Mouse (Mus musculus) natural killer cell, adult 2 months (primary cell): ENCODE data around the gene Rnf167.
A peak's percentile ranks its signal among the peaks of the same experiment; 100 is the strongest.

Source experiments
- DNase-seq, 2 experiments: peaks; one replicate each; pipeline ENCODE4 v3.0.0; 2022; ENCODE audit warnings: low spot score in 2 of 2

The Rnf167 gene

DNA sequence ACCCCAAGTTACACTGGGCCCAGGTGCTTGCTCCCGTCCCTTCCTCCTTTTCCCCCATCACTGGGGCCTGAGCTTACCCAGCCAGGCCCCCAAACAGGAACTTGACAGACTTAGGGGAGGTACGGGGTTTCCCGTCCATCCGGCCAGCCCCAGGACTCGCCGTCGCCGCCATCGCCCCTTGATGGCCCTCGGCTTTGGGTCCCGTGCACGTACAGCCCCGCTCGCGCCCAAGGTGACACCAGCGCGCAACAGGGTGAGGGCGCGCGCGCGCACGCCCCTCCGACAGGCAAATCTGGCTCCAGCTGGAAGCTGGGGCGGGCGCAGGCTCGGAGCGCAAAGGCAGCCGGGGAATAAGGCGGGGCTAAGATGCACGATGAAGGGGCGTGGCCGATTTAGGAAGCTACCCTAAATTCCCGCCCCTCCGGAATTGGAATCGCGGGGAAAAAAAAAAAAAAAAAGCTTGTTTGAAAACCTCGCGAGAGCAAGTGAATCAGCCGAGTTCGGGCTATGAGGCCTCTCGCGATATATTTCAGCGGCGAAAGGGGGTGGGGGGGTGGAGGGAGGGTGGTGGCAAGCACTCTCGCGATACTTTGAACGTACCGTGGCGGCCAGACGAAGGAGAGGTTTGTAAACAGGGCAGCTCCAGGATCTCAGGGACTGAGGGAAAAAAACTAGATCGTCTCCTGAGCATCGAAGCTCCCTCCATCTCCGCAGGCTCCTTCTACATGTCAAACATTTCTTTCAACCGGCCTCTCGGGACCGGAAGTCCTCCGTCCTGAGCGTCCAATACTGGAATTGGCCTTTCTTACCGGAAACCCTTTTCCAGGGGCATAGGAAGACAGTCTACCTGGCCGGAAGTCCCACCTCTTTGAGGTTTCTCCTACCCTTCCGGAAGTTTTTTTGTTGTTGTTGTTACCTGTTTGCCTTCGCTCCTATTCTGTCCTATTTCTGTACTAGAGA lies at the start of gene Rnf167, which contains the start of gene Slc25a11:
Gene Rnf167, plus strand, starts transcription at position 545 of the 960 bp plus-strand sequence.
Gene Slc25a11, minus strand, starts transcription at position 789 of the 960 bp plus-strand sequence.
- DNase-seq, result peak; percentile 93 to 95

DNA sequence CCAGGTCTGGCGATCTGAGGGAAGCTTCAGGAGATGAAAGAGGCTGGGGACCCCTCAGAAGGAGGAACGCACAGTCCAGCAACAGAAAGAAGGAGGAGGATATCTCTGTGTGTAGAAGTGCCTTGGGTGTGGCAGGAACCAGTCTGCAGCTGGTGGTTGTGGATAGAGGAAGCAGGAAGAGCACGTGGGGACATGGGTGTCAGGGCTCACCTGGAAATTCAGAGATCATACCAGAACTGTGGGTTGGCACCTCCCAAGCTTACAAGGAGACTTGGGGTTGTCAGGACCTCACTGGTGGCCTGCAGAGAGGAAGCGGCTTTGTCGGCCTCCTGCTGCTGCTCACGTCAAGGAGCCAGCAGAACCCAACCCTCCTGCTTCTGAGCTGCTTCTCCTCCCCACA lies 49.7 kb upstream of the Rnf167 start:
- DNase-seq, result peak; percentile 31 to 33

DNA sequence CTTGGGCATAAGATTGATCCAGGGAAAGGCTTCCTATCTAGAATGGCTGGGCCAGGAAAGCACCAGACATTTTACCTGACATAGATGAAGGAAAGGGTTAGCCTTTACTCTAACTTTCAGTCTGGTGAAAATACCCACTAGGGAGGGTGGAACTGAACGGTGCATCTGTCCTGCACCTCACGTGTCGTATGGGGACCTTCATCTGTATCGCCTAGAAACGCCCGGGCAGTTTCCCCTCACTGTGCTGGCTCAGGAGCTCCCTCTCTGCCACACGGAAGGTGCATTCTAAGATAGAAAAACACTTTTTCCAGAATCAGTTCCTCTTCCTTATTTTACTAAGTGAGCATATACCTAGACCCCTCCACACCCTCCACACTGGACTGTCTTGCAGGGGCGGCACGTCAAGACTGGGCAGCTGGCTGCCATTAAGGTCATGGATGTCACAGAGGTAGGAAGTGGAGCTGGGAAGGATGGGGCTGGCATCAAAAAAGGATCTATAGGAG lies 48.5 kb upstream of the Rnf167 start:
- DNase-seq, result no peak

DNA sequence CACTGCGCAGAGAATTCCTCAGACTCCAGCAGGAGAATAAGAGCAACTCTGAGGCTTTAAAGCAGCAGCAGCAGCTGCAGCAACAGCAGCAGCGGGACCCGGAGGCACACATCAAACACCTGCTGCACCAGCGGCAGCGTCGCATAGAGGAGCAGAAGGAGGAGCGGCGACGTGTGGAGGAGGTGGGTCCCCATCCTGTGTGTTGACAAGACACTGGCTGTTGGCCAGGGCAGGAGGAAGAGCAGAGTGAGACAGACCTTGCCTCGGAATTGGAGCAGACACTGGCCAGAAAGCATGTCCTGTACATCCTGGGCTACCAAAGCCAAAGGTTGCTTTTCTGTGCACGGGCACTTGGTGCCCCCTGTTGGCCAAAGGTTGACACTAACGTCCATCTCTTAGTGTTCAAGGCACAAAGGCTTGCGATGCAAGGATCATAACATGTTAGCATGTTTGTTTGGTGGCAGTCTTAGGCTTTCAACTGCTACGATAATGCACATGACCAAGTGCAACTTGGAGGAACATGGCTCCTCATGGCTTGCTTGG lies 41.9 kb upstream of the Rnf167 start:
- peak; percentile 57 to 74 for DNase-seq

DNA sequence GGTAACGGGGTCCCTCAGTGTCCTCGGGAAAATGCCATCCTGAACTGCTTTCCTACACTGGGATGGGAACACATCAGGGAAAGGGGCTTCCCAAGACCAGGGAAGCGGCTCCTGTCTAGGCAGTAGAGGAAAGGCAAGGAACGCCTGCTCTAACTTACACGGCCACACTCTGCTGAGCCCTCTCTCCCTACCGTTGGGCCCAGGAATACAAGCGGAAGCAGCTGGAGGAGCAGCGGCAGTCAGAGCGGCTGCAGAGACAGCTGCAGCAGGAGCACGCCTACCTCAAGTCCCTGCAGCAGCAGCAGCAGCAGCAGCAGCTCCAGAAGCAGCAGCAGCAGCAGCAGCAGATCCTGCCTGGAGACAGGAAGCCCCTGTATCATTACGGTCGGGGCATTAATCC lies 40.3 kb upstream of the Rnf167 start:
- no peak for DNase-seq

DNA sequence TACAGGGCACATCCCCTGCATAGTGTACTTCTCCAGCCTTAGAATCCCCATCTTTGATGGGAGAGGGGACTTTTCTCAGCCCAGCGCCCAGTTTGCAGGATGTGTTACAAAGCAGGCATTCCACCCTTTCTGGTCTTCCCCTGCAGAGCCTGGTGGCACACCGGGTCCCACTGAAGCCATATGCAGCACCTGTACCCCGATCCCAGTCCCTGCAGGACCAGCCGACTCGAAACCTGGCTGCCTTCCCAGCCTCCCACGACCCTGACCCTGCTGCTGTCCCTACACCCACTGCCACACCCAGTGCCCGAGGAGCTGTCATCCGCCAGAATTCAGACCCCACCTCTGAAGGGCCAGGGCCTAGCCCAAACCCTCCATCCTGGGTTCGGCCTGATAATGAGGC lies 39.4 kb upstream of the Rnf167 start:
- no peak for DNase-seq

DNA sequence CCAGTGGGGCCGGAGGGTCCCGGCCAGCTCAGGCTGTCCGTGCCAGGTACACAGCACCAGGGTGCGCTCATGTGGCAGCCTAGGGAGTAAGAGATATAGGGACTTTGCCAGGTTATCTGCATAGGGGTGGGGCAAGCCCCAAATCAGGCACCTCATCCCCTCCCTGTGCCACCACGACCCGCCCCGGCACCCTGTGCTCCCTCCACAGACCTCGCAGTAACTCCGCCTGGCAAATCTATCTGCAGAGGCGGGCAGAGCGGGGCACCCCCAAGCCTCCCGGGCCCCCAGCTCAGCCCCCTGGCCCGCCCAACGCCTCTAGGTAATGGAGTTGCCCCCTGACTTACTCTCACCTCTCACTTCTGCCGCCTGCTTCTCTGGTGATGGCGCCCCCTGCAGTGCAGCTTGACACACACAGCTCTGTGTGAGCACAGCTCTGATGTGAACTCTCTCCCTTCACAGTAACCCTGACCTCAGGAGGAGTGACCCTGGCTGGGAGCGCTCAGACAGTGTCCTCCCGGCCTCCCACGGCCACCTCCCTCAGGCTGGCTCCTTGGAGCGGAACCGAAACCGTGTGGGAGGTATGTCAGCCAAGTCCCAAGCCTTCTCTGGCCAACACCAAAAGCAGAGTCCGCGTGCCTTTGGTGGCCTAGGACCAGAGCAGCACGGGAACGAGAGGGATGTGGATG lies 38.5 kb upstream of the Rnf167 start:
- peak in 1 of 2 experiments; percentile 42 for DNase-seq

DNA sequence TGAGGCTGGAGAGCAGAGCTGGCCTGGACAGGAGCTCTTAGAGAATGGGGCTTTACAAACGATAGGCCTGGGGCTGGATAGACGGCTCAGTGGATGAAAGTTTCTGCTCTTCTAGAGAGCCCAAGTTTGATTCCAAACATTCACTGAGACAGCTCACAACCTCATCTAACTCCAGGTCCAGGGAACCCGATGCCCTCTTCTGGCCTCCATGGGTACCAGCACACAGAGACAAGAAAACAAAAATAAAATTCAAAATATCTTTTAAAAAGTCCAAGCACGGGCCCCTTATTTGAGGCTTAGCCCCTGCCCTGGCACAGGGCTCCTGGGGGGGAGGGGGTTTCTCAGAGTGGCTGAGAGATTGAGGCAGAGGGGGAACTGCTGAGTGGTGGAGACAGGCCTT lies 36.3 kb upstream of the Rnf167 start:
- no peak for DNase-seq

DNA sequence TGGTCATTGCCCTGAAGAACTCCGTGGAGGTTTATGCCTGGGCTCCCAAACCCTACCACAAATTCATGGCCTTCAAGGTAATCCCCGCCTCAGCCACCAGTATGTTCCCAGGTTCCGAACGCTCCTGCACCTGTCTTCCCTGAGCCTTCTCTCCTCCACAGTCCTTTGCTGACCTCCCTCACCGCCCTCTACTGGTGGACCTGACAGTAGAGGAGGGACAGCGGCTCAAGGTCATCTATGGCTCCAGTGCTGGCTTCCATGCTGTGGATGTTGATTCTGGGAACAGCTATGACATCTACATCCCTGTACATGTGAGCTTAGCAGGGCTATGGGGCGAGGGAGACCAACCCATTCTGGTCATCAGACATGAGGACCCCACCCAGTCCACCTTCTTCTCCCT lies 34.5 kb upstream of the Rnf167 start:
- no peak for DNase-seq

DNA sequence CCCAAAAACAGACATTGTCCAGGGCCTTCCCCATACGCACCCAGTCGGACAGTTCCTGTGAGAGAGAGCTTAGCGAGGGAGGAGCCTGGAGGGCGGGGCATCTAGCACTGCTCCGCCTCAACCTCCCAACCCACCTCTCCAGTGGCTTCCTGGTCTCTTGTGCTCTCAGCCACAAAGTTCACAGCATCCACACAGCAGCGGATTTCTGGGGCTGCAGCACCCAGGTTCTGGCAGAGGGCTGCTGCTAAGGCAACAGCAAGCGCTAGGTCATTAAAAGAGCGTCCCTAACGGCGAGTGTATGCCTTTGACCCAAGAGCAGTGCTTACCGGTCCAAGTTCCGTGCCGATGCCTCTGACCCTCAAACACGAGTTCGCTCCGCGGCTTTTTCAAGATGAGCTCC lies 32.0 kb upstream of the Rnf167 start:
- peak; percentile 74 to 80 for DNase-seq

DNA sequence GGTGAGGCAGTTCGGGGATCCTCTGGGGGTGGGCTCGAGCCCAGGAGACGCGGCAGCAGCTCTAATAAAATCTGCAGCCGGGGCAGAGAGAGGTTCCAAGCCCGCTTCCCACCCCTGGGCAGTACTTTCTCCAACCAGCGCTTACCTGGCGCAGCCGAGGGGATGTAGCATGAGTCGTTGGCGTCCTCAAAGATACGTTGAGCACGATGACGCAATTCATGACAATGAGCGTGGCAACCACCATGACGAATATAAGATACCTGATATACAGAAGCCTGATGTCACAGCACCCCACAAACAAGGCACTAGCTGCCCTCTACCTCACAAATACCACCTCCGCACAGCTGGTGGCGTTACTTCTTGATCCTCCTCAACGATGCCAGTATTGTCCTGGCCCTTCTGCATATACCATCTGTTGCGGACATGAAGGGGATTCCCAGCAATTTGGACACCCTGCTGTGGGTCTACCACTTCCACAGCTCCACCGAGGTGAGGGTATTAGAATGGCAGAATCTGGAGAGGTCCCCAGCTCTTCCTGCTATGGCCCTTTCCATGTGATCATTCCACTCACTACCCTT lies 31.4 kb upstream of the Rnf167 start, which contains the start of gene 4930544D05Rik:
Gene 4930544D05Rik, plus strand, starts transcription at position 333 of the 578 bp plus-strand sequence.
- DNase-seq, result peak; percentile 46 to 62

DNA sequence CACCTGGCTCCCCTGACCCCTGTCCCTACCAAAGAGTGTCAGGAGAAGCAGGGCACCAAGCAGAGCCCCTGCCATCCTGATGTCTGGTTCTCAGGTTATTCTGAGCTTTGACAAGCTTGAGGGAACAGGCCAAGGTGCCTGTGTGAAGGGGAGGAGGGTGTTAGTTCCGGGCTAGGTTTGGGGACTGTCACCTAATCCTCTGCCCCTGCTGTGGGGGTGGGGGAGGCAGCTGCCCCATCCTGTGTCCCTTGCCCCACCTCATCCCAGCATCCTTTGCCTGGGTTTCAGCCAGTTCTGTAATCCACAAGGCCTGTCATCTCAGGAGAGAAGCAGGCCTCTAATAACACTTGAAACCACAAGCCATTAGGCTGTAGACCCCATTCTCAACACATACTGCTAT lies 27.9 kb upstream of the Rnf167 start, which contains the start of gene Chrne:
Gene Chrne, minus strand, starts transcription at position 116 of the 400 bp plus-strand sequence.
- peak; percentile 36 to 50 for DNase-seq

DNA sequence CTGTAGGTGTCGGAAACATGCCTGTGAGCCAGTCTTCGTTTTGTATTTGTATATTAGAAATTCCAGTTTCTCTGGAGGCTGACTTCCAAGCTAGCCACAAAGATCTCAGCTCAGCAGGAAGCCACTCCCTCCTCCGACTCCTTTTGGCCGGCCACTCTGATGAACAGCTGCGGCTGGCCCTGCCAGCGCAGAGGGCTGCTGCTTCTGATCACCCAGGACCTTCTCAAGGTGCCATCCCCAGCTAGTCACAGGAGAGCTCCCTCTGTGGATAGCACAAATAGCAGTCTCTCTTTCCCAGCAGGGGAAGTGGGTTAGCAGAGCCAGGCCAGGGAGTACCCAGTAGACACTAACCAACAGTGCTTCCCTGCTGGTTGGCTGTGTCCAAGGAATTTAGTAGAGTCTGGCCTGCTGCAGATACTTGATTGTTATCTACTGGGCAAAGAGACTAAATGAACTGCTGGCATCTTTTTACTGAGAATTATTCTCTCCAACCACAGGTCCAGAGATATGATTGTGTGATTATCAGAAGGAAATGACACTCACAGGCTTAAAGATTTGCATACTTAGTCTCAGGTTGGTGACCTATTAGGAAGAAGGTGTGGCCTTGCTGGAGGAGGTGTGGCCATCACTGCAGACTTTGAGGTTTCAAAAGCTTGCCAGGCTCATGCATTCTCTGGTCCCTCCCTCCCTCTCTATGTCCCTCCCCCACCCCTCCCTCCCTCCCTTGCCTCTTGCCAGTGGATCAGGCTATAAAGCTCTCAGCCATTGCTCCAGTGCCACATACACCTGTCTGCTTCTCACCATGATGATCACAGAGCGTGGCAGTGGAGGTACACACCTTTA lies 24.8 kb upstream of the Rnf167 start:
- DNase-seq, result peak; percentile 42 to 43

DNA sequence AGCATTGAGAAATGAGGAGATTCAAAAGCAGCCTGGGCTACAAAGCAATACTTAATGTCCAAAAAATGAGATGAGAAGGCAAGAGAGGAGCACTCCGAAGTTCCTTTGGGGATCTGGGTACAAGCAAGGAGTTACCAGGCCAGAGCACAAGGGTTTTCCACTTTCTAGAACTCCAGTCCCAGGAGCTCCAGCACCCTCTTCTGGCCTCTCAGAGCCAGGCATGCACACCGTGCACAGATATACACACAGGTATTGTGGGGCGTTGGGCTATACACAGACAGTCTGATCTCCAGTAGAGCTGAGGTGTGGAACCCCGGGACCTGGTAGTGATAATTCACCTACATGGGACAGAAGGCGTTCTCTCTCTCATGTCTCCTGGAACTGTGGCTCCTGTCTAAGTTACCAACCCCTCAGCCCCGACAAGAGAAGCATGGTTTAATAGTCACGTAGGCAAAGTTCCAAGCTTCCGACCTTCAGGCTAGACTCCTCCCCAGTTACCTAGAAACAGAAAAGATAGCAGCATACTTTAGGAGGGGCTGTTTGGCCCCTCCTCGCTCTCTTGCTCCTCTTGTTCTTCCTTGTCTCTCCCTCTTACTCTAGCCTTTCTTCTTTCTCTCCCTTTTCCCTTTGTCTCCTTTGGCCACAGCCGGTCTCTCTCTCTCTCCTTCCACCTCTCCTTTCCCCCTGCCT lies 23.8 kb upstream of the Rnf167 start:
- no peak for DNase-seq

DNA sequence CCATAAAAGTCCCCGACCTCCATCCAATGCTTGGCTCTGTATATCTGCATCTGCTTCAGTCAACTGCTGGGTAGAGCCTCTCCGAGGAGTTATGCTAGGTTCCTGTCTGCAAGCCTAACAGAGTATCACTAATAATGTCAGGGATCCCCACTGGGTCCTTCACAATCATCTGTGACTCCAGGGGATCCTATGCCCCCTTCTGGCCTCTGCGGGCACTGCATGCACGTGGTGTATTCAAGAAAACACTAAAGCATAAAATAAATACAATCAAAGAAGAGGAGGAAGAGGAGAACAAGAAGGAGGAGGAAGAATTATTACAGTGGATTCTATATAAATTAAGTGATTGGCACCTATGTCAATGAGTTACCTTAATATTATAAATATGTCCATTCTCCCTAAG lies 21.6 kb upstream of the Rnf167 start:
- DNase-seq, result peak; percentile 40 to 64

DNA sequence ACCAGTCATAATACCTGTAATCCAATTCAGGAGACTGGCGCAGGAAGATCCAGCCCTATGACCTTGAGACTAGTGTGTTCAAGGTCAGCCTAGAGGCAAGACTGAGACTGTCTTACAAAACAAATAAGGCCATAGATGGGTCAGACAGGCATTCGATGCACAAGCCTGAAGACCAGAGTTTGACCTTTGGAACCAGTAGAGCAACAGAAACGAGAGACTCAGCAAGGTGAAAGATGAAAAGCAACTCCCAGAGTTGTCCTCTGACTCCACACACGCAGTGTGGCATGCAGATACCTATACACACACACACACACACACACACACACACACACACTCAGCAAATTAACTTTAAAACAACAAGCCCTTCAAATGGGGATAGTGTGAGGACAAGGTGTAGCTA lies 20.2 kb upstream of the Rnf167 start:
- DNase-seq, result no peak

DNA sequence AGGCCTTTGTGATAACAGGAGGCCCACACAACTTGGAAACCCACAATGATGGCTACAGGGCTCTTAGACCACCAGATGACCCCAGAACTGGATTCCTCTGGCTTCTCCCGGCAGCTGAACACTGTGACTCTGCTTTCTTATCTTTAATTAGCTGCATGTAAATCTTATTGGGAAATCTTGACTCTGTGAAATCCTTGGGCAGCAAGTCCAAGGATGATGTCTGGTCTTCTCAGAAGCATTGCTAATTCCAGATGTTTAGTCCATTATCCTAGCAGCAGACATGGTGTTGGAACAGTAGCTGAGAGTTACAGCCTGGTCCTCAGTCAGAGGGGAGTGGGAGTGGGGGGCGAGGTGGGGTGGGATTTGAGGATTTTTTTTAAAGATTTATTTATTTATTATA lies 18.6 kb upstream of the Rnf167 start:
- DNase-seq, result no peak

DNA sequence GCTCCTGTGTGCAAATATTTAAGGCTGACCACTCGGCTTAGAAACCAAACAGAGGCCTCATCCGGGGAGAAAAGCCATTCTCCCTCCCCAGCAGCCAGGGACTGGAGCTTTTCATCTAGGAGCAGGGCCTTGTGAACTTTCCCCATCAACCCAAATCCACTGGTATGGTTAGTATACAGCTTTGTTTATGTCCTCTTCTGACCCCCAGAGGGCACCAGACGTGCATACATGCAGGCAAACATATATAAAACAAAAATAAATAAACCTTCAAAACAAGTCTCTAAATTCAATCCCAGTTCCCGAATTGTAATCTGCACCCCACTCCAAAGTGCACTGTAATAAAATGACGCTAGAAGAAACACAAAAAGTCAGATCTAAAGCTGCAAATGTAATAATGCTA lies 17.5 kb upstream of the Rnf167 start:
- DNase-seq, result peak in 1 of 2 experiments; percentile 49

DNA sequence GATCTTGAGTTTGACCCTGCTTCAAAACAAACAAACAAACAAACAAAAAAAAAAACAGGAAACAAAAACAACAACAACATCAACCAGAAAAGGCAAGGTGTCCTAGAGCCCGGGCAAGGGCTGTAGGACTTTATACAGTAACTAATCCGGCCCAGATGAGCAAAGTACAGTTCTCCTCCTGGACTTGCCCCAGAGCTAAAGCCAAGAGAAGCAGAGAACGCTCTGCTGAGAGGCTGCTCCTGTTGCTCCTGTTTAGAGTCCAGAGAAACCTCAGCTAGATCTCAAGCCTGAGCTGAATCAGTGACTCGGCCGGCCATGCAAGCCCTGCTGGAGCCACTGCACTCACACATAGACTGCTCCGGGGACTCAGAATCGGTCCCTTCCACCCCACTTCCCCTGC lies 16.9 kb upstream of the Rnf167 start:
- DNase-seq, result no peak

DNA sequence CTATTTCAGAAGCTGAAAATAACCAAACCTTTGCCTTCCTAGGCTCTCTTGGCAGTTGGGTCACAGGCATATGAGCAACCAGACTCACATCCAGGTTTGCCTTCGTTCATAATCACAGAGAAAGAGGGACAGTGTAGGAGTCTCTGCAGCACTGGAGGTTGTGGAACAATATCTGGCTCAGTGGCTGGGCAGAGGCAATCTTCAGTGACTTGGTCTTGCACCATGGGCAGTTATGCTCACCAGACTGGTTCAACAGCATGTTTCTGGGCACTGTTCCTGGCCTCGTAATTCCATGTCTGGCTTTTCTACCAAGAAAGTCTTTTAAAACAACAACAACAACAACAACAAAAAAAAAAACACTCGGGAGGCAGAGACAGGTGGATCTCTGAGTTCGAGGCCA lies 11.4 kb upstream of the Rnf167 start:
- DNase-seq, result no peak
